Mouse (Mus musculus) thymus, adult 2 months (tissue): ENCODE results near the gene Dhx38.
A peak's percentile ranks its signal among the peaks of the same experiment; 100 is the strongest.

Experiments used
- CTCF ChIP-seq: fragments of 200-500 bp; IDR thresholded peaks from 2 replicates; pipeline ENCODE4 v1.5.1; 2012; ENCODE audit warnings: mild to moderate bottlenecking, control low read depth, low read length, moderate library complexity, borderline replicate concordance; ENCODE audit not compliant: control insufficient read depth, poor library complexity, insufficient read depth; ENCODE audit errors: extremely low read depth
- POLR2A ChIP-seq: fragments of 200-500 bp; IDR thresholded peaks from 2 replicates; pipeline ENCODE4 v1.6.1; 2012; ENCODE audit warnings: mild to moderate bottlenecking, low read length, control low read depth, moderate library complexity; ENCODE audit not compliant: control insufficient read depth, poor library complexity, insufficient read depth; ENCODE audit errors: extremely low read depth

DNA sequence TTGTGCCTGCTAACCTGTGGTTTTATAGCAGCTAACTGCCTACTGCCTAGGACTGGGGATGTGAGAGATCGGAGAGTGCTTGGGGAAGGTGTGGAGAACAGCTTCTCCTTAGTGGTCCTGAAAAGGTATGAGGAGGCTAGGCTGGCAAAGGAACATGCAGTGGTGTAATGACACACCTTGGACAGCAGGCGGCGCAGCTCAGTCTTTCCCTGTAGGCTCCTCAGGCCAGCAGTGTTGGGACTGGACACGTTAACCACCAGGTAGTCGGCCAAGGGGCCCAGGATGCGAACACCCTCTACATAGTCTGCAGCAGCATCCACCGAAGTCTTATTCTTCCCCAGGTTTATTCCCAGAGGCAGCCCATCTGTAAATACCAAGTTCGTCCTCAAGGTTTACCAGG lies 30.2 kb upstream of the Dhx38 start:
- peak; percentile 89 for TF ChIP-seq CTCF
- no peak for TF ChIP-seq POLR2A
